Mouse (Mus musculus) liver, embryonic 14.5 days (tissue): ENCODE measurements around the gene Olfm3.

Experiments used
- CTCF ChIP-seq: IDR thresholded peaks from 2 replicates; pipeline ENCODE4 v1.5.1; 2016; ENCODE audit warnings: antibody characterized with exemption, low read depth, control low read depth
- EP300 ChIP-seq: IDR thresholded peaks from 2 replicates; pipeline ENCODE4 v1.6.1; 2016; ENCODE audit warnings: antibody characterized with exemption, low read depth

DNA sequence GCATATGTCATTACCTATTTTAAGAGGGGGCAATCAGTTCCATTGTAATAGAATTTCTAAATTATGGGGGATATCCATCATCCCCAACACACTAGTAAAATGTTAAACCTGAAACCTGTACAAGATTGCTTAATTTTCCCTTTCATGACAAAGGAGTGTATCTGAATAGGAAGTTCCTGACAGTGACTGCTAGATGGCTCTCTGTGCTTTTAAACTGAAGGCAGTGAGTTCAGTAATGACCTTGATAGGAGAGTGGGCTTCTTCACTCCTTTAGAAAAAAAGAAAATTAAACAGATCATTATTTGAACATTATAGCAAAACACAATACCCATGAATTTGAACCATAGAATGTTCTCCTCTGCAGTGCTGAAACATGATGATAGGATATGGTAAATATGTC lies 3.7 kb downstream of the Olfm3 start:
- TF ChIP-seq EP300 (no peak), CTCF (no peak)
